Mouse (Mus musculus) cerebellum, adult 2 months (tissue): ENCODE results near the gene Trim30d. TPM values are rescaled to one million over a fixed set of nuclear protein-coding genes. Genes with fewer than 3 reads are reported as not detected.
"Not testable (repeated sequence)": the region's sequence is repeated elsewhere in the genome, so short reads cannot be mapped to it uniquely, and the experiment has no call there.

ENCODE experiments used
- DNase-seq, 2 experiments: peaks; one replicate each; pipeline ENCODE4 v3.0.0; 2021
- H3K27ac ChIP-seq: fragments of 200-500 bp; 2 replicates; pipeline ENCODE4 v1.5.1; 2012; ENCODE audit warnings: low read length, control low read depth, inconsistent platforms; ENCODE audit not compliant: insufficient read depth
- H3K27me3 ChIP-seq: fragments of 200-500 bp; 2 replicates; pipeline ENCODE4 v1.6.1; 2012; ENCODE audit warnings: inconsistent platforms, mild to moderate bottlenecking, low read length, moderate library complexity; ENCODE audit not compliant: control insufficient read depth, insufficient read depth
- H3K4me1 ChIP-seq: fragments of 200-500 bp; 2 replicates; pipeline ENCODE4 v1.6.1; 2011; ENCODE audit warnings: low read length; ENCODE audit not compliant: control insufficient read depth, insufficient read depth
- H3K4me3 ChIP-seq: fragments of 200-500 bp; replicated peaks from 2 replicates; pipeline ENCODE3; 2011; ENCODE audit warnings: mild to moderate bottlenecking, low read depth, low read length, control low read depth; ENCODE audit not compliant: insufficient read depth
- CTCF ChIP-seq: fragments of 200-500 bp; IDR thresholded peaks from 2 replicates; pipeline ENCODE4 v1.5.1; 2011; ENCODE audit warnings: low read depth, mild to moderate bottlenecking, control low read depth, low read length, moderate library complexity, borderline replicate concordance; ENCODE audit not compliant: insufficient read depth
- POLR2A ChIP-seq: fragments of 200-500 bp; IDR thresholded peaks from 2 replicates; pipeline ENCODE4 v1.6.1; 2011; ENCODE audit warnings: low read length, control low read depth, borderline replicate concordance; ENCODE audit not compliant: insufficient read depth
- WGBS: fragments of 180-500 bp; shearing (Covaris S2); methylation state at CpG from one replicate; pipeline ENCODE4 v1.1.7; 2018; 5-methylcytosine and 5-hydroxymethylcytosine counted together
- polyA plus RNA-seq: library from polyadenylated mRNA; depleted of rRNA; stranded (reverse); fragments of >200 nt; gene quantifications from 2 replicates; pipeline ENCODE4 v1.2.3, GENCODE M21; 2012; rRNA removed

Trim30d gene
- 0.88 and 1.0 TPM in 2 replicates for polyA plus RNA-seq

DNA sequence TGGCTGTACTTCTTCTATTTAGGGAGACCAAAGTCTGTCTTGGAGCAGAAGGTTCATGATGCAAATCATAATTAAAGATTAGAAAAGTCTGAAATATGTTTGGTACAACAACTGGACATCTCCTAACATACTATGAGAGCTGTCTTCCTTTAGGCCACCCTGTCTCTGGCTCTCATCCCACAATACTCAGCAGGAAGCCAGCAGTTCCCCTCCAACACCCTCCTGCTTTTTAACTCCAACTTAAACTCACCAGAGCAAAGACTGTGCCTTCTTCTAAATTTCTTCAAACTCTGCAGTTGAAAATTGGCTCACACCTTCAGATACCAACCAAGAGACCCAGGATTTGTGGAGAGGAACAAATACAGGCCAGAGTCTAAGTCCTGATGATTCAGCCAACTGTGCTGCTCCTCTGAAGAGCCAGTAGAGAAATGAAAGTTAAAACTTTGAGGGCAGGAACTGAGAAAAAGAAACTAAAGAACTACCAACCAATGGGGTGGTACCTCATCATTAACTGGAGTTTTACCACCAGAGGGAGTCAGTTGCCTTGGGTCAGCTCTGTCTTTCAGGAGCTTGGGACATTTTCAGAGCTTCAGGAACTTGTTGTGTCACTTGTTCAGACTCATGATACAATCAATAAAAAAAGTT, at the start of gene Trim30d:
Gene Trim30d (minus strand): TSS at position 429 of the 645 bp plus-strand sequence.
- not testable (repeated sequence) for H3K4me1 ChIP-seq, H3K27ac ChIP-seq, DNase-seq, H3K27me3 ChIP-seq, H3K4me3 ChIP-seq

DNA sequence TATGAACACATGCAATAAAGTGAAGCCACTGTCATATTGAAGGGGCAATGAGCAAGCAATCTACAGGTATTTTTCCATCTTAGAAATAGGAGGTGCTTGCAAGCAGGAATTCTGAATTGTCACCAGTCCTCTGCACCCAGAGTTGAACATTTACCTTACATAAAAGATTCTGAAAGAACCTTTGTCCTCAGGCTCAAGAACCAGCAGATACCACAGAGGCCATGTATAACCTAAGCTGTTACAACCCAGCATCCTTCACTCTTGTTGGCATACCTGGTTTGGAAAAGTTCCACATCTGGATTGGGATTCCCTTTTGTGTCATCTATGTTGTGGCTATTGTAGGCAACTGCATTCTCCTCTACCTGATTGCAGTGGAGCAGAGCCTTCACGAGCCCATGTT, 45.1 kb upstream of the Trim30d start:
- no peak for DNase-seq
- 59% methylated on average over 1 of the region's 1 CpGs for WGBS
- TF ChIP-seq POLR2A (no peak), CTCF (no peak)
- Histone ChIP-seq H3K4me1 (no peaks in the 10 kb centered on the region), H3K4me3 (no peak overlapping the region), H3K27ac (no peak overlapping the region), H3K27me3 (no peaks in the 10 kb centered on the region)

DNA sequence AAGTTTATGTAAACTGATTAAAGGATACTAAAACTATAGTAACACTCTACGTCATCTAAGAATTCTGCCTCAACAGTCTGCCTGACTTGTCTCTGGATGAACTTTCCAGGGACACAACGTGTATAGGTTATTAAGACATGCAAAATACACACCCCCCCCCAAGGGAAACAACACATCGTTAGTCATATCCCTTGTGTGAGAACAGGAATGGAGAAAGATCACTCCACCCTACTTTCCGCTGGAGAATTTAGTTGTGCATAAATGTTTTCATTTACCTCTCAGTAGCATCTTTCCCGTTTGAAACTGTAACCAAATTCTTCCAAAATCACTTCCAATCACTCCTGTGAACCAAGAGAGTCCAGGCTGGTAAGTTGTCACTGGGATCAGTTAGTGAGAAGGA, 42.2 kb upstream of the Trim30d start, which contains the start of gene Olfr651:
Gene Olfr651 (plus strand): TSS at position 301 of the 400 bp plus-strand sequence.
- TF ChIP-seq CTCF (no peak), POLR2A (no peak)
- Histone ChIP-seq H3K4me3 (no peak within 1 kb of the TSS), H3K27me3 (no peaks in the 10 kb centered on the region), H3K27ac (no peak within 1 kb of the TSS), H3K4me1 (no peaks in the 10 kb centered on the region)
- no peak for DNase-seq
- 80% methylated on average over 5 of the region's 5 CpGs for WGBS

DNA sequence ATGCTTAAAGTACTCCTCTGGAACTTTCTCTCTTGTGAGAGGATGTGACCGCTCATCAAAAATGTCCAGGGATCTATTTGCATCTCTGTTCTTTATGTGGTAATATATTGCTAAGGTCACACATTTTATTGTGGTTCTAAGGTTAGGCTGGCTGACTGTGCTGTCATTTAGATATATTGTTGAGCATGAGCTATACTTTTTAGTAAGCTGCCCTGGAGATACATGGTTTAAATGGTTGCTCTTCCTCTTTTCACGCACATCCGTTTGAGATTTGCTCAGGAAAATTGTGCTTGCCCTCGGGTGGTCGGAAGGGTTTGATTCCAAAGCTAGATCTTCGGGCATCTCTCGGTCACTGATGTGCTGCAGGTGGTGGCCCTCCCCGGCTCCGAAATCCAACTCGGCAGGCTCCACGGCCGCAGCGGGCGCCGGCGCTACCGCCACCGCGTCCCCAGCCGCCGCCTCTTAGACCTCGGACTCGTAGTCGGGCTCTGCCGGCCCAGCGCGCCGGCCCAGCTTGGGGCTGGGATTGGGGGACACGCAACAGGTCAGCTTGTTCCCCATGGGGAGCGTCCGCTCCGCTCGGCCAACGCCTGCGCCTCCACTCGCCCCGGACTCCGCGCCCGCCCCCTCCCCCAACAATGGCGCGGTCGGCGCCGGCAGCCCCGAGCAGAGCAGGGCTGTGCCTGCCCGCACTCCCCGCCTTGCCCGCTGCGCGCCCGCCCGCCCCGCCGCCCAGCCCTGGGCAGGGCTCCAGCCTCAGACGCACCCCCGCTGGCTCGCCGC, 5.9 kb downstream of the Trim30d start:
- DNase-seq: no peak
- Histone ChIP-seq H3K27me3 (no peaks in the 10 kb centered on the region; the same call in 1 of the 2 replicates), H3K4me3 (no peak overlapping the region), H3K27ac (no peak overlapping the region), H3K4me1 (no peaks in the 10 kb centered on the region)
- WGBS: 3% methylated on average over 52 of the region's 59 CpGs
- TF ChIP-seq CTCF: no peak
- TF ChIP-seq POLR2A: no peak

DNA sequence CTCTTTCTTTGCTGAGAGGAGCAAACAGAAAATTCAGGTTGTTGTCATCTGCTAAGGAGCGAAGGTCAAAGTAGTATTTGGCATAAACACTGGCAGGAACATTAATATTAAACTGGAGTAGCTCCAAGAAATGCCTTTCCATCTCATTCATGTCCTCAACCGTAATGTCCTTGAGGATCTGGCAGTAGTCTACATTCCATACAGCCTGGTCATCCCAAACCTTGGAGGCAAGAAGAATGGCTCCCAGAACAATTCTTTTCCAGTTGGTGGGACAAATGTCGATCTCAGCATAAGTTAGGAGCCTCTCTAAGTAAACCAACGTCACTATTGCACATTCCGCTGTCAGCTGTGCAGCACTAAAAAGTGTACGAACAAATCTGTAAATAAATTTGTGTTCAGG, 6.5 kb downstream of the Trim30d start:
- WGBS: 58% methylated on average over 6 of the region's 6 CpGs
- not testable (repeated sequence) for H3K4me1 ChIP-seq, H3K4me3 ChIP-seq, DNase-seq, H3K27ac ChIP-seq, H3K27me3 ChIP-seq

DNA sequence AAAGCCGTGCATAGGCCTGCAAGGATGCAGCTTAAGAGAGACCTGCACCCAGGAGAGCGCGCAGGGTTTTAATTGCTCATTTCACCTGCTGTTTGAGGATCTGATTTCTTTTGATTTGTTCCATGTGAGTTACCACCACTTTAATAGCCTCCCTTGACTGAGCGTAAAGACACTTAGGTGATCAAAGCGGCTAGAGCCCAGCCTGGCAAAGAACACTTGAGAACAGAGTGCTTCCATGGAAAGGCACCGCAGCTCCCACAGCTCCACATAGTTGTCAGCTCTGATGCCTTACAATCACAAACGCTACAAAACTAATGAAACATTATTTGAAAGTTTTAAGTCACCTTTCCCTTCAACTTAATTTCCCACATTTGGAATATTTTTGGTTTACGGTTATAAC, 8.2 kb downstream of the Trim30d start:
- H3K27me3 ChIP-seq, DNase-seq, H3K27ac ChIP-seq, H3K4me3 ChIP-seq, H3K4me1 ChIP-seq: not testable (repeated sequence)
- 69% methylated on average over 7 of the region's 8 CpGs for WGBS

DNA sequence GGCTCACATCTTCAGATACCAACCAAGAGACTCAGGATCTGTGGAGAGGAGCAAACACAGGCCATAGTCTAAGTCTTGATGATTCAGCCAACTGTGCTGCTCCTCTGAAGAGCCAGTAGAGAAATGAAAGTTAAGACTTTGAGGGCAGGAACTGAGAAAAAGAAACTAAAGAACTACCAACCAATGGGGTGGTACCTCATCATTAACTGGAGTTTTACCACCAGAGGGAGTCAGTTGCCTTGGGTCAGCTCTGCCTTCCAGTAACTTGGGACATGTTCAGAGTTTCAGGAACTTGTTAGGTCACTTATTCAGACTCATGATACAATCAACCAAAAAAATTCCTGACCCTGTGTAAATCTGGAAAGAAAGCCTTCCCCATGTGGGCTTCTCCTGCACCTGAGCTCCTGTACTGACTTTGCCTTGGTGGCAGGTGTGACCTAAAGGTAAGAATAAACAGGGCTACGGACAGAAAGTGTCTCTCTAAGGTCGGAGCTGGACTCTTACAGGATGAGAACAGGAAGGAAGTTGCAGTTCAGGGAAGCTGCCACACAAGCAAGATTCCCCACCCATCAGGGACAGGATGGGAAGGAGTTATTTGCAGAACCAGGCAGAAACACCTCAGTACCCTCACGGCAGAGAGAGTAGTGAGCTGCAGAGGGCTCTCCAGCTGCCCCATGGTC, 42.4 kb downstream of the Trim30d start, which contains the start of gene Trim30a:
Gene Trim30a (minus strand): TSS at position 129 of the 680 bp plus-strand sequence.
- no peak for DNase-seq
- H3K4me1 ChIP-seq: no peaks in the 10 kb centered on the region
- no peaks in the 10 kb centered on the region for H3K27me3 ChIP-seq
- H3K4me3 ChIP-seq: no peak within 1 kb of the TSS
- no peak within 1 kb of the TSS for H3K27ac ChIP-seq
- 64% methylated on average over 3 of the region's 3 CpGs for WGBS
- no peak for TF ChIP-seq POLR2A
- TF ChIP-seq CTCF: no peak

DNA sequence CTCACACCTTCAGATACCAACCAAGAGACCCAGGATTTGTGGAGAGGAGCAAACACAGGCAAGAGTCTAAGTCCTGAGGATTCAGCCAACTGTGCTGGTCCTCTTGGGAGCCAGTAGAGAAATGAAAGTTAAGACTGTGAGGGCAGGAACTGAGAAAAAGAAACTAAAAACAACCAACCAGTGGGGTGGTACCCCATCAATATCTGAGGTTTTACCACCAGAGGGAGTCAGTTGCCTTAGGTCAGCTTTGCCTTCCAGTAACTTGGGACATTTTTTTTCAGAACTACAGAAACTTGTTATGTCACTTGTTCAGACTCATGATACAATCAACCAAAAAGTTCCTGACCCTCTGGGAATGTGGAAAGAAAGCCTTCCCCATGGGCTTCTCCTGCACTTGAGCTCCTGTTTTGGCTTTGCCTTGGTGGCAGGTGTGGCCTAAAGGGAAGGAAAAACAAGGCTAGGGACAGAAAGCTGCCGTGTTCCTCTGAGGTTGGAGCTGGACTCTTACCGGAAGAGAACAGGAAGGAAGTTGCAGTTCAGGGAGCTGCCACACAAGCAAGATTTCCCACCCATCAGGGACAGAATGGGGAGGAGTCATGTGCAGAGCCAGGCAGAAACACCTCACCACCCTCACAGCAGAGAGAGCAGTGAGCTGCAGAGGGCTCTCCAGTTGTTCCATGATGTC, 61.5 kb downstream of the Trim30d start:
- no peak overlapping the region; the same call in 1 of the 2 replicates for H3K27ac ChIP-seq
- TF ChIP-seq POLR2A: no peak
- no peaks in the 10 kb centered on the region for H3K4me1 ChIP-seq
- H3K4me3 ChIP-seq: no peak overlapping the region
- 73% methylated on average over 2 of the region's 2 CpGs for WGBS
- H3K27me3 ChIP-seq: no peaks in the 10 kb centered on the region
- DNase-seq: no peak

Other genes starting within 250 kb of the Trim30d start
- gene Trim5, start 219.8 kb downstream of the Trim30d start, polyA plus RNA-seq: 0.28 and 0.33 TPM in 2 replicates
- gene Trim12a, start 192.4 kb downstream of the Trim30d start, polyA plus RNA-seq: 3.3 and 3.8 TPM in 2 replicates
- not detected in 2 replicates for gene Trim34b, start 178.4 kb downstream of the Trim30d start, polyA plus RNA-seq
- gene Trim12c, start 154.5 kb downstream of the Trim30d start, polyA plus RNA-seq: 1.3 TPM in 2 replicates
- gene Trim30b, start 138.0 kb downstream of the Trim30d start, polyA plus RNA-seq: 0.03 and 0.11 TPM in 2 replicates
- gene Trim30c, start 107.0 kb downstream of the Trim30d start, polyA plus RNA-seq: not detected in 2 replicates
- 1.6 TPM in 2 replicates for gene Trim30a, start 42.7 kb downstream of the Trim30d start, polyA plus RNA-seq
- gene Olfr651, start 42.3 kb upstream of the Trim30d start, polyA plus RNA-seq: not detected in 2 replicates
- gene Olfr652, start 53.1 kb upstream of the Trim30d start, polyA plus RNA-seq: not detected in 2 replicates
- not detected in 2 replicates for gene Olfr653, start 69.5 kb upstream of the Trim30d start, polyA plus RNA-seq
- not detected in 2 replicates for gene Olfr654, start 79.2 kb upstream of the Trim30d start, polyA plus RNA-seq
- gene Olfr655, start 93.9 kb upstream of the Trim30d start, polyA plus RNA-seq: 0.11 and 0.16 TPM in 2 replicates
- gene Olfr656, start 106.1 kb upstream of the Trim30d start, polyA plus RNA-seq: not detected in 2 replicates
- not detected in 2 replicates for gene Olfr657, start 116.9 kb upstream of the Trim30d start, polyA plus RNA-seq
- 0.25 and 0.52 TPM in 2 replicates for gene Olfr658, start 139.5 kb upstream of the Trim30d start, polyA plus RNA-seq
- not detected in 2 replicates for gene Olfr659, start 158.9 kb upstream of the Trim30d start, polyA plus RNA-seq
- gene Olfr661, start 178.7 kb upstream of the Trim30d start, polyA plus RNA-seq: not detected in 2 replicates